Mouse (Mus musculus): Measurements from ENCODE around the gene Ppp1r18.

- TF ChIP-seq POLR2A (IDR thresholded peaks at IDR 0.05; ENCODE audit: extremely low read depth, insufficient read depth, low read length) (no peak), CTCF (IDR thresholded peaks at IDR 0.05; ENCODE audit: low read depth, low read length) (no peak)
Measured at GRCm38 (mm10) chr17:35816686-35817085, 48.7 kb upstream of the Ppp1r18 start.
